Mouse (Mus musculus) embryo, embryonic 9.5 days (tissue): ENCODE data around the gene Zfp385a.
A peak's percentile ranks its signal among the peaks of the same experiment; 100 is the strongest.

Source experiments
- DNase-seq: peaks from one replicate; pipeline ENCODE4 v3.0.0-alpha.2; 2017; ENCODE audit errors: extremely low spot score

Zfp385a gene

DNA sequence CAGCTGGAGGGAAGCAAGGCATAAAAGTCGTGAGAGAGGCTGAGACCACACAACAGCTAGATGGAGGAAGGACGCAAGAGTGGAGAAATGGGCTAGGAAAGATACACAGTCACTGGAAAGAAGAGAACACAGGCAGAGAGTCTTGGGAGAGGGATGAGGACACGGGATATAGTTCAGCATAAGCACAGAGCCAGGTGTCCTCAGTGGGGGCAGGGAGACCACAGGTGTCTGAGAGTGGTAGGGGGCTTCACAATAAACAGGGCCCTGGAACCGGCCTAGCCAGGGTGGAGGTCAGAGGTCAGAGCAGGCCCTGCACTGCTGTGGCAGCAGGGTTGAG is 1.1 kb downstream of the Zfp385a start:
- DNase-seq, result no peak

DNA sequence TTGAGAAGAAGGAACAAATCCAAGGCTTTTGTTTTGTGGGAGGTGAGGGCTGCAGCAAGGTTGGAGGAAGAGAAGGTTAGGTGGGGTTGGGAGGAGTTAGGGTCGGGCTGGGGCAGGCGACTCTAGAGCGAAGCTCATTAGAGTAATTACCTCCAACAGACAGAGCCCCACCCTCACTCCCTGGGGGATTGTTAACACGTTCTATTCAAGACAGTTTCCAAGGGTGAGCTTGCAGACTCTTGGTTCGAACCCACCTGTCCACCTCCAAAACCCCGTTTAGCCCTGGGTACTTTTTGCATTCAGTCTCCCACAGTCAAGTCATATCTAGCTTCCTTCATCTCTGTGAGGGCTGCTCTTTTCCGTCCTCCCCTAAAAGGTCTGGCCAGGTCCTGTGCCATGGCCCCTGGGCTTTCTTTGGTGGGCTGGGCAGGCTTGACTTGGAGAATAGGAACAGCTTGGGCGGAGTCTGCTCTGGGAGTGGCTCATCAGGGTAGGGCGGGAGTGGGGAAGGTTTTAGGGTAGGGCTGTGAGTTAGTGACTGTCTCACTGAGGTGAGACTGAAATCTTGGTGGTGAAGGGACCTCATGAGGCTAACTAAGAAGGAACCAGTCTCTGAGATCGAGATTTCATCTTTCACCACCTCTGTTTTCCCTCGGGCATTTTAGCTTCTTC is 2.8 kb downstream of the Zfp385a start:
- no peak for DNase-seq

DNA sequence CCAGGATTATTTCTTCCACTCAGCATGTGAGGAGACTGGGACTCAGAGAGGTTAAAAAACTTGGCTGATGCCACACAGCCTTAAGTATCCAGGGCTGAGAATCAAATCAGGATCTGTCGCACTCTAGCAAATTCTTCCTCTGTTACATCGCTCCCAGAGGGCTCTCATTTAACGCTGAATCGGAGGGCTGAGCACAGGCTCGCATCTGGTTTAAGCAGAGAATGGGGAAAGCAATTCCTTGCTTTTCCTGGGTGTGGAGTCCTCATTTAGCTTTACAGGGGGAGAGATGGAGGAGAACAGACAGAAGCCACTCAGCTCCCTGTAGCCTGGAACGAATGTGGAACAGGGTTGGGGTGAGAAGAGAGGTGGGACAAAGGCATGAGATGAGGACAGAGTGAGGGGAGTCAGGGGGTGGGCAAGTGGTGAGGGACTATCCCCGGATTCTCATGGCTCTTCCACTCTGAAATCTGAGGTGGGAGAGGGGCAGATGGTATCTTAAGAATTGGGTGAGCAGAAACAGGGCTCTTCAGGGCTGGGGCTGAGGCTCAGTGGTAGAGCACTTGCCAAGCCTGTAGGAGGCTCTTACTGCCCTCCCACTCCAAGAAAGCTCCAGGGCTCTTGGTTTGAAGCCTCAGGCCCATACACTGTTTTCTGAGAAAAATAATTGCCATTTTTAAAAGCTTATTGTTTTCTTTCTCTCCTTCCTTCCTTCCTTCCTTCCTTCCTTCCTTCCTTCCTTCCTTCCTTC is 4.2 kb downstream of the Zfp385a start:
- DNase-seq, result no peak

DNA sequence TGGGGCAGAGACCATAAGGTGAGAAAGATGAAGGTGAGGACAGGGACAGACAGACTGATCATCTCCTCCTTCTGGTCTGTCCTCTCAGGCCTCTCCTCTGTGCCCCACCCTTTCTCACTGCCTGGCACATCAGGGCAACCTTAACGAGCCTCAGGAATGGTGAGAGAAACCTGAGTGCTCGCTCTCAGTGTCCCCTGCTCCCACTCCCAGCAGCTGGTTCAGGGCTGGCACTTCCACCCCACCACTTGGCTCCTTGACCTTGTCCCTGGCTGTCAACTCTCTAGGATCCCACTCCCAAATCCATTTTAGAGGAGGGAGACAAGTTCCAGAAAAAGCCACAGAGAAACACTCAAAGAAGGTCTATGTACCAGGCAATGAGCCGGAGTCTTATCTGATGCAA is 4.9 kb downstream of the Zfp385a start:
- DNase-seq, result no peak

DNA sequence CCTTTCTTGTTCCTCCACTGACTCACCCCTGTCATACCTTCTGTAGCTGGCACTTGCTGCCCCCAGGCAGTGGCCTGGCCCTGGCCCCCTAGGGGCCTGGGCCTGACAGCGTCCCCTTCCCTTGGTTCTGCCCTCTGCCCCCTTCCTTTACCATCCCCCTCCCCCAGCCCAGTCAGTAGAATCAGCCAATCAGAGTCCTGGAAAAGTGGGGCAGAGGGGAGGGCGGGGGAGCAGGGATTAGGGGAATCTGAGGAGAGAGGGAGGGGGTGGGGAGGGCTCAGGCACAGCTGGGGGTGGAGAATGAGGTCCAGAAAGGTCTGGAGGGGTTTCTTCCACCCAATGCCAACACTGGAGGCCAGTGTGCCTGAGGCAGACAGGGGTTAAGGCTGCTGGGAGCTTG is 5.7 kb downstream of the Zfp385a start:
- peak; percentile 75 for DNase-seq

DNA sequence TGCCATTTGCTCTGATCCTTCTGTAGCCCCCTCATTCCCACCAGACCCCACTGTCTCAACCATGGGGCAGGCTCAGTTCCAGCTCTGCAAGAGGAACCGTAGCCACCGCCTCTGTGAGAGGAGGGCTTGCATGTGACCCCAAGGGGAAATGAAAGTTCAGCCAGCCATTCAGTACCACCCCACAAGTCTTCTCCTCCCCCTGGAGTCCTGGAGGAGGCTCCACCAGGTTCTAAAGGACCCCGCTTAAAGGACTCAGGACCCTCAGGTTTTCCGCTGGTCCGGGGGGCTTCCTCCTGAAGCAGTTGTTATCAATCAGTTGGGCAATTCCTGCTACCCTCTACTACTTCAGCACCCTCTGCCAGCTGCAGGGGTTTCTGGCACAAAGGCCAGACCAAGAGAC is 6.2 kb downstream of the Zfp385a start:
- DNase-seq, result no peak

DNA sequence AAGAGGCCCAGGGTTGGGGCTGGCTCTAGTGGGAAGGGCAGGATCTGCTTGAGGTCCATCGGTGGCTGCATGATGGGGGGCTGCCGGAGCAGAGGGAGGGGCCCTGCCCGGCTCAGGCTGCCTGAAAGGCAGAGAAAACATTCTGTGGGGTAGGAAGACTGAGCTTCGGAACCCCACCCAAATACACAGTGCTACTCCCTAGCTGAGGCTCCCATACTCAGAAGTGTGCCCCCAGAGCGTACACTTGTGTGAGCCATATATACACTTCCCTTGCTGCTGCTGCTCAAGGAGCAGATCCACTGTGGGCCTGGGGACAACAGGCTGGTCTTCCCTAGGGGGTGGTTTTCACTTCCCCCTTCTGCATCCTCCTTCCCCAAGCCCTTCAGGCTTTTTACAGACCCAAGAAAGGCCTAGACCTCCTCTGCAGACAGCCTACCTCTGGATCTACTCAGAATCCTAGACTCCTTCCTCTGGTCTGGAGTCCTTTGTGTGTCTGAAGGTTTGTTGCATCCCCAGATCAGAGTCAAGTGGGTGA is 6.7 kb downstream of the Zfp385a start:
- no peak for DNase-seq

DNA sequence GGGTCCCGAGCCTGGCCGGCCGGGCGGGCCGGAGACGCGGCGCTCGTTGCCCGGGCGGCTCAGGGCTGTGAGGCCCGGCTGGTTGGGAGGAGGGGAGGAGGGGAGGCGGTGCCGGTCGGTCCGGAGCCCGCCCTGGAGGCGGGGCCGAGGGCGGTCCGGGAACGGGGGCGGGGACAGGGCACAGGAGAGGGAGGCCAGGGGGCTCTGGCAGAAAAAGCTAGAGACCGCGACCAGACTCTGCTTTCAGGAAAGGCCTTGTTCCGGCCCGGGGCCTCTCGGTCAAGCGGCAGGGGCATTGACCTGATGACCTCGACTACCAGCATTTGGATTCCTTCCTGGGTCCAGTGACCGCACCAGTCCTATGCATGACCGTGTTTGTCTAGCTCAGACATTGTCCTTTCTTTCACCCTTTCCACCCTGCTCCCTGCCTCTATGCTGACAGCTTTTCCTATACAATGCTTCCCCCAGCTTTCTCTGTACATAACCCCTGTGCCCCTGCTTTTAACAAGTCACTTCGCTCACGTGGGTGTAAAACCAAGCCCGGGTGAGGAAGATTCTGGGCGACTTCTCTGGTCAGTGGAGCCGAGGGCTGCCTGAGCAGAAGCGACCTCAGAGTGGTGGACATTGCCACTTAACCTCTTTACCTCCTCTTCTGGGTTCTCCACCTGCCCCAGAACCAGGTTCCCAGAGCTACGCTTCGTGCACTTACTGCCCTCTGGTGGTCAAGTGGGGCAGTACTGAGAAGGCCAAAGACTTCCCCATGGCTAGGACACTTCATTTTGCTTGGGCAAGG is 16.2 kb downstream of the Zfp385a start:
- peak; percentile 97 for DNase-seq

DNA sequence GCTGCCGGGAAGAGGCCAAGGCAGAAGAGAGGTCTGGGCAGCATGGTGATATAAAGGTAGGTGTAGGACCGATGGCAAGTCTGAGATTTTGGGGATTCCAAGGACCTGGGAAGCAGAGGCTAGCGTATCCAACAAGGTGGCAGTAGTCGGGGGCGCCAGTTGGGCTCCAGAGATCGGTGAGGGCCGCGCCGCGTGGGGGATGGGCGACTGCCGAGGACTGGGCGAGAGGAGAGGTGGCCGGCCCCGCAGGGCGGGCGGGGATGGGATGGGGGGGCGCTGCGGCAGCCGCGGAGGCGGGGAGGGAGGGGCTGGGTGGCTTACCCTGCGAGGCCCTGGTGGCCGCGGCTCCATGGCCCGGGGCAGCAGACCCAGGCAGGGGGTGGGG is 16.8 kb downstream of the Zfp385a start:
- DNase-seq, result no peak

DNA sequence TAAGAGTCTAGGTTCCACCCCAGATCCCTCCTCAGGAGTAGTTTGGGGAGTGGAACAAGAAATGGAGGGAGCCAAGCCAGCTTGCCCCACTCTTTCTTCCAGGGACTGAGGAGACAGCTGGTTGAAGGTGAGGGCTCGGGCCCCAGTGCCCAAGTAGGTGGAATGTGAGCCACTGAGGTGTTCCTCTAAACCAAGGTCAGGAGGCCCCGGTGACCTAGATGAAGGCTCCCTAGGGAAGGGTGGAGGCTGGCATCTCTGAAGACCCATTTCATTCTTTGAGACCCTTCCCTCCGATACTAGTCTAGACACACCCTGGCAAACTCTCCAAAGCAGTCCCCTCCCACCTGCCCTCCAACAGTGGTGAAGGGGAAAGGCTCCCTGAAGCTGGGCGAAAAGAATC is 17.5 kb downstream of the Zfp385a start:
- DNase-seq, result no peak

DNA sequence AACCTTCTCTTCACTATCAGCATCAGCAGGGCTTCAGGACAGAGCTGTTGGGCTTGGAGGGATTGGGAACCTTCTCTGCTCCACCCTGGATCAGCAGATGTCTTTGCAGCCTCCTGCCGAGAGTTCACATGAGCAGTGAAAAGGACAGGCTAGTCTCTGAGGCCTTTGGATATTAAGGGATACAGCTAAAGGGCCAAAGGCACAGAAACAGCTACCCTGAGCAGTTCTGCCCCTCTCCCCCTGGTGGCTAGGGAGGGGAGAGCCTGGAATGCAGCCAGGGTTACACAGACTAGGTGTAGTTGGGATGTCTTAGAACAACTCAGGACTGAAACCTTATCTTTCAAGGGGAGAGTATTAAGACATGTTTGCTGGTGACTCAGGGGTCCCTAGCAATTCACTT is 18.8 kb downstream of the Zfp385a start:
- DNase-seq, result no peak

DNA sequence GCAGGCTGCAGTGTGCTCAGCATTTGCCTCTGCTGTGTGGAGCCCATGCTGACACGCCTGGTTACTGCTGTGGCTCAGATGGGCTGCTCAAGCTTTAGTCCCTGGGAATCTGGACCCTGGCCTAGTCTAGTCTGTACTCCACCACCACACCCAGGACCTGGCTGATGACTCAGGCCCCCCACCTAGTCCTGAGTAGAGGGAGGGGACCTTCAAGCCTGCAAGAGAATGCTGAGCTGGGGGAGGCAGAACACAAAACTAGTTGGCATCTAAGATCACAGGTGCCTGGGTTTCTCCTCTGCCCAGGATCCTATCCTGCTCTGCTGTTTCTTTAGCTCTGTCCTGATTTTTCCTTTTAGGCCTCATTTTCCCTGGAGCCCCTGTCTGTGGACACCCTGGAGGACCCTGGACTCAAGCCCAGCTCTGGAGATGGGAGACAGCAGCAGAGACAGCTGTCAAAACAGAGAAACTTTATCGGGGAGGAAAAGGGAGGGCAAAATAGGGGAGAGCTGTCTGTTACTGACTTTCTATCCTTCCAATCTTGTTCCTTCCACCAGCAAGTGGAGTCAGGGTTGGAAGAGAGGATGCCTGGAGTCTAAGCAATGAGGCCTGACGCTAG is 21.6 kb downstream of the Zfp385a start:
- no peak for DNase-seq

DNA sequence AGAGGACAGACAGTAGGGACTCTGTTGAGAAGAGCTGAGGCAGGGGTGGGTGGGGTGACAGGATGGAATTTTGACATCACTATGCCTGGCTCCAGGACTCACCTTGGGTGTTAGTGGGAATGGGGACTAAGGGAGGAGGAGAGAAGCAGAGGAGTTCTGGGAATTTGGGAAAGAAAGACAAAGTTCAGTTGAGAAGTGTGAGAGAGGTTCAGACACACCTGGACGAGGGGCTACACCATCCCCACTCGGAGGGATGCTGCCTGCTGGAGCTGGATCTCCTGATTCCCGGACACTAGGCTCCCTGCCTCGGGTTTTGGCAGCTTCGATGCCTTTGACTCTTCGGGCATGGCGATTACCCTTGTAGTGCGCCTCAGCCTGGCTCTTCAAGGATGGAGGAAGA is 22.2 kb downstream of the Zfp385a start:
- DNase-seq, result no peak

DNA sequence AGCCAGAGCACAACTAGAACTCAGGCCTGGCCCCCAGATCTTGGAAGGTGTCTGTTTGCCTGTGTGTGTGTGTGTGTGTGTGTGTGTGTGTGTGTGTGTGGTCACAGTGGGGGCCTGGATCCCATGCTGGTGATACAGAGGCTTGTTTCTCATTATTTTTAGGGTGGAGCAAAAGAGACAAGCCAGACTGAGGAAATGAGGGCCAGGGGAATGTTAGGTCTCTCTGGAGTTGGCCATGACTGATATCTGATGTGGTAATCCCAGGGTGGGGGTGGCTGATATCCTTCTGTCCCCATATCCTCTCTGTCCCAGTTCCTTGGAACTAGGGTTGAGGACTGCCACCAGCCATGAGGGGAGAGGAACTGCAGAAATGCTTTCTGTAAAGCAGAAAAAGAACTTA is 22.8 kb downstream of the Zfp385a start:
- DNase-seq, result no peak

DNA sequence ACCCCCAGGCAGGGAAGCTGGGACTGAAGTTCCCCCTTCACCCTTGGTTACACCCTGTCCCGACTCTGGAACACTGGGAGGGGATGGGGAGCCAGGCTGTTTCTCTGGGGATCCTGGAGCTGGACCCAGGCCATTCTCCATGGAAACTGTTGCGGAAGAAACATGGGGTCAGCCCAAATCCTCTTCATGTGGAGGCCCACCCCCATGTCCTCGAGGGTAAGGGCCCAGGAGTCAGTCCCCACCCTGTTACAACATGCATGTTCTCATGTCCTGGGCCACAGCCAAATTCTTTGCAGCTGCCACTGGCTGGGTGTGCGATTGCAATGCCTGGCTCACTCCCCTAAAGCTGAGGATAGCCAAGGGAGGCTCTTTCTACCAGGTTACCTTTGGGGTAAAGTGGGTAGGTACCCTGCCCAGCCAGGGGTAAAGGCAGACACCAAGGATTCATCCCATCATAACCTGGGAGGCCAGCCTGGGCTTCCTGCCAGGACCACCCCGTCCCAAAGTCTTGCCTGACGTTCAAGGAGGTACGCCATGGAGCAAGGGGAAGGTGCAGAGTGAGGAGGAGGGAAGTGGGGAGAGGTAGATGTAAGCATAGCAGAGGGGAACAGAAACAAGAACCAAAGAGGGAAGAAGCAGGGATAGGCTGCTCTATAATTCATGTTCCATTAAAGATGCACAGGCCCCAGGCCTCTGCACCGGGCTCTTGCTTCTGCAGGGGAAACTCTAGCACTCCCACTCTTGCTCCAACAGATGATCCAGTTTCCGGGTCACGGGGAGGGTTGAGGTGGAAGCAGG is 23.7 kb downstream of the Zfp385a start:
- DNase-seq, result no peak

DNA sequence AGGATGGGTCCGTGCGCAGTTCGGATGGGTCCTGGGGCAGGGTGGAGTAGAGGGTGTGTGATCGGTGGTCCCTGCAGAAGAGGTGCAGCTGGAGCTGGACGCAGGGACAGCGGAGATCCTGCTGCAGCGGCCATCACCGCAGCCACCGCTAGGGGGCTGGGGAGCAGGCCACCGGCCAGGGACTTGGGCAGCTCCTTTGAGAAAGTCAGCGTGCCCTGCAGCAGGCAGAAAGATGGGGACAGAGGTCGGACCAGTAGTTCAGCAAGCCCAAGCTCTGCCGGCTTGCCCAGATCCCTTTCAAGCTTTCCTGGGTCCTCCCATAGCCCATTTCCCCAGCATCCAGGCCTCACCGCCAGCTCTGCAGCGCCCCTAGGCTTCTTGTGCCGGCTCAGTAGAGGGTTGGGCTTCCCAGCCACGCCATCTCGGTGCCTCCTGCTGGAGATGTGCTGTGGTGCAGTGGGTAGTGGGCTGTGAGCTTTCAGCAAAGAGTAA is 24.8 kb downstream of the Zfp385a start:
- peak; percentile 88 for DNase-seq

DNA sequence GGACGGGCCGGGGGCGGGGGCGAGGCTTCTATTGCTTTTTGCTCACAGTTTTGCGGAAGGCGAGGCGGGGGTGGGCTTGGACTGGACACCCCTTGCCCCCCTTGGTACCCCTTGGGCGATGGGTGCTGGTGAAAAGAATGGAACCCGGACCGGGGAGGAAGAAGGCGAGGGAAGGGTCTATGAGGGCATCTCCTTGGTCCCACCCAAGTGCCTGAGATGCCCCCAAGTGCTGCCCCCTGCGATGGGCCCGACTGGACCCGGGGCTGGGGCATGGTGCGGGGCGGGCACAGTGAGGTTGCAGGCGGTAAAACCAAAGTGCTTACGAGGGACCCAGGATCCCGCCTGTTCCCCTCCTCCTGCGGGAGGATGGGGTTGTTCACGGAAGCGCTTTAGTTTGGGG is 25.7 kb downstream of the Zfp385a start:
- no peak for DNase-seq

DNA sequence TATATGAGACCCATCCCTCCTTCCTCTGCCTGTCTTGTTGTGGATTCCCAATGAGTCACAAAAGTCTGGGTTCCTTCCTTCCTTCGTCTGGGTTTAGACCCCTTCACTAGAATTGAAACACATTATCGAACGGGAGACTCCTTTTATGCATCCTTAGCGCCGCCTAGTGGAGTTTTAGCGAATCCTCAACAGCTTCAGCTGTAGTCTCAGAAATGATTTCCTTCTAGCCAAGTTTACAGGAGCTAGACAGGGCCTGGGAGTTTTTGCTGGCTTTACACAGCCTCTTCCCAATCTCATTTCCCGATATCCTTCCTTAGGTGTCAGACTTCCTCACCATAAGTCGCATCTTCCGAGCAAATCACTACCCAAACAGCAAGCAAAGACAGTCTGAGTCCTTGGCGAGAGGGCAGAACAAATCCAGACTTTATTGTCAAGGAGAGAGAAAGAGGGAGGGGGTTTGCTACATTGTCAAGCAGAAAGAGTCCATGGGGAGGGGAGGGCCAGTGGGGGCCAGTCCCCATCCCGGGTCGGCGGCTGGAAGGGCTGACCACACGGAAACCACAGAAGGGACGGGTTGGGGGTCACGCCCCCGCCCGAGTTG is 26.3 kb downstream of the Zfp385a start:
- DNase-seq, result peak; percentile 59

DNA sequence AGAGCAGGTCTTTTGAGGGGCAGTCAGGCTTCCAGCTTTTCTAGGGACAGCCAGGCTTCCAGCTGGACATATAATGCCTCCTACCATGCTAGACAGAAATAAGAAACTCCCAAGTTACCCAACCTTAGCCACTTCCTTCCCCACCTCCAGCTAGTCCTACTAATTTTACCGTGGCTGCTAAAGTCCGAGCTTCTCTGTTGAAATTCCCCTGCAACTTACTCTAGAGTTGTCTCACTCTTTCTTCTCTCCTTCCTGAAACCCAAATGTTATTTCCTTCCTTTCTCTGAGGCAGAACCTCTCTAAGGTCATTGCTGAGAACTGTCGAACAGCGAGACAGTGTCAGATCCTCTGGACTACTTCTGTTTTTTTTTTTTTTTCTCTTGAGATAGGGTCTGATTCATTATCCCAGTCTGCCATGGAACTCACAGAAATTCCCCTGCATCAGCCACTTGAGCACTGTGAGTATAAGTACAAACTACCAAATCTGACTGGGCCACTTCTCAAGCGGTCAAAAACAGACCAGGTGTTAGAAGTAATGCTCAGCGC is 29.5 kb downstream of the Zfp385a start, which contains the start of gene Gpr84:
TSS of gene Gpr84 (minus strand) at position 248 of the 546 bp plus-strand sequence.
- DNase-seq, result no peak

DNA sequence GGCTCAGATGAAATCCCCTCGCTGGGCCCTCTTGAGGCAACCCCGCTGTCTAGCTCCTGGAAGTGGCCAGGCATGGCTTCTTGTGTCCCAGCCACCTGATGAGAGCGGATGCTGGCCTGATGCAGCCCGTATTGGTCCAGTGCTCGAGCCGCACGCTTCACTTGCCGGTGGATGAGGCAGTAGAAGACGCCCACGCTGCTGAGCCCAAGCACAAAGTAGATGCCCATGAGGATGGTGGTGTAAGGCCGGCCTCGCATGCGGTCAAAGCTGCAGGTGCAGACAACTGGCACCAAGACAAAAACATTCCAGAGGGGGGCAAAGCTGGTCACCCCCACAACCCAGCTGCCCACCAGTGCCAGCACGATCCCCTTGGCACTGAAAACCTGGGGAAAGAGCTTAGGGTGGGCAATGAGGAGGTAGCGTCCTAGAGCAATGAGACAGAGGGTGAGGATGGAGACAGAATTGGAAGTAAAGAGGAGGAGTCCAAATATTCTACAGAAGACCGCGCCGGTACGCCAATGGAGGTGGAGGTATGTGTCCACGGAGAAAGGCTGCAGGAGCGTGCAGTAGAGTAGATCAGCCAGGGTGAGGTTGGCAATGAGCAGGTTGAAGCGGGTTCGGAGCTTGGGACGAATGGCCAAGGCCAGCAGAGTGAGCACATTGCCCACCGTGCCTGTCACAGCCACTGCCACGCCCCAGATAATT is 30.9 kb downstream of the Zfp385a start:
- no peak for DNase-seq
